Mouse (Mus musculus) midbrain, postnatal 0 days (tissue): ENCODE results near the gene Guca2a. TPM values are rescaled to one million over a fixed set of nuclear protein-coding genes. Genes with fewer than 3 reads are reported as not detected.

Source experiments
- ATAC-seq: fragments of 200-750 bp; cut with Nextera tagmentation; 2 replicates; pipeline ENCODE4 v1.8.0; 2017; ENCODE audit warnings: moderate number of reproducible peaks, mild to moderate bottlenecking, moderate TSS enrichment, moderate library complexity; ENCODE audit not compliant: low FRiP score
- DNase-seq: peaks from one replicate; pipeline ENCODE4 v3.0.0-alpha.2; 2015; ENCODE audit warnings: low spot score
- H3K27ac ChIP-seq: fragments of 300-500 bp; sonication (generic); 2 replicates; pipeline ENCODE4 v1.5.1; 2014; ENCODE audit warnings: low read depth, mild to moderate bottlenecking, low read length, mixed read lengths
- H3K27me3 ChIP-seq: fragments of 300-500 bp; sonication (generic); 2 replicates; pipeline ENCODE4 v1.6.1; 2014; ENCODE audit warnings: low read length, control low read depth, mixed read lengths; ENCODE audit not compliant: insufficient read depth
- H3K36me3 ChIP-seq: fragments of 300-500 bp; sonication (generic); 2 replicates; pipeline ENCODE4 v1.6.1; 2014; ENCODE audit warnings: low read length, control low read depth, mixed read lengths; ENCODE audit not compliant: insufficient read depth
- H3K4me1 ChIP-seq: fragments of 300-500 bp; sonication (generic); 2 replicates; pipeline ENCODE4 v1.6.1; 2014; ENCODE audit warnings: mild to moderate bottlenecking, control low read depth, antibody characterized with exemption, low read length, mixed read lengths; ENCODE audit not compliant: insufficient read depth
- H3K4me2 ChIP-seq: fragments of 300-500 bp; sonication (generic); 2 replicates; pipeline ENCODE4 v1.6.1; 2014; ENCODE audit warnings: low read depth, mild to moderate bottlenecking, low read length, mixed read lengths; ENCODE audit not compliant: poor library complexity, severe bottlenecking
- H3K4me3 ChIP-seq: fragments of 300-500 bp; sonication (generic); 2 replicates; pipeline ENCODE4 v1.5.1; 2014; ENCODE audit warnings: low read depth, mild to moderate bottlenecking, low read length, moderate library complexity
- H3K9ac ChIP-seq: fragments of 300-500 bp; sonication (generic); replicated peaks from 2 replicates; pipeline ENCODE4 v1.6.1; 2014; ENCODE audit warnings: mild to moderate bottlenecking, low read length, moderate library complexity, mixed read lengths; ENCODE audit not compliant: poor library complexity, severe bottlenecking
- H3K9me3 ChIP-seq: fragments of 300-500 bp; sonication (generic); 2 replicates; pipeline ENCODE4 v1.6.1; 2016; ENCODE audit warnings: low read length, control low read depth
- CTCF ChIP-seq: IDR thresholded peaks from 2 replicates; pipeline ENCODE4 v1.5.1; 2016; ENCODE audit warnings: antibody characterized with exemption, mild to moderate bottlenecking
- WGBS: fragments of 180-500 bp; shearing (Covaris S2); extraction: QIAGEN DNeasy Blood & Tissue Kit; methylation state at CpG from one replicate; pipeline ENCODE4 v1.1.7; 2014; 5-methylcytosine and 5-hydroxymethylcytosine counted together
- polyA plus RNA-seq: library from polyadenylated mRNA; unstranded; fragments of >200 nt; fragmentation: Nextera tagmentation; extraction: Ambion mirVana; gene quantifications from 2 replicates; pipeline ENCODE4 v1.2.1, GENCODE M21; 2015
- total RNA-seq: library from RNA; depleted of rRNA; stranded (reverse); fragments of >200 nt; gene quantifications from 2 replicates; pipeline ENCODE4 v1.2.3, GENCODE M21; 2014; rRNA removed

The Guca2a gene
- total and polyA plus RNA-seq, 2 experiments from 2014 or later: not detected

DNA sequence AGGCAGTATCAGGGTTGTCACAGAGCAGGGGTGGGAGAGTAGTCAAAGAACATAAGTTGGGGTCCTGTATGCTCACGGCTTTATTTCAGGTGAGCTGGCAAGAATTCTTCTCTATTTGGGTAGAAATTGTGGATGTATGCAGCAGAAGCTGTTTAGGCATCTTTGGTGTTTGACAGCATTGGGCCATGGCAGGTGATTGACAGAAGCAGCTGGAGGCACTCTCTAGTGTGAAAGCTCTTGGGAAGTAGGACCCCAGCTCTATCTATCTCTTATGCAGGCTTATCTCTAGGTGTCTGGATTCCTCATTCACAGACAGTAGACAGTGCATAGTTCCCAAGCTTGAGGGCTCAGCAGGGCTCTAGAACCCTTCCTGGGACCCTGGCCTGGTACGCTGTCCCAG is 48.2 kb downstream of the Guca2a start:
- Histone ChIP-seq H3K9me3 (no peaks in the 10 kb centered on the region), H3K27me3 (no peaks in the 10 kb centered on the region), H3K27ac (no peak overlapping the region), H3K9ac (no peak overlapping the region), H3K36me3 (no peaks in the 10 kb centered on the region), H3K4me3 (no peak overlapping the region), H3K4me2 (no peak overlapping the region), H3K4me1 (peaks cover 2% of the 10 kb centered on the region; the same call in 1 of the 2 replicates)
- no peak for ATAC-seq
- no peak for DNase-seq
- TF ChIP-seq CTCF: no peak
- 95% methylated on average over 2 of the region's 2 CpGs for whole genome bisulfite sequencing

Other genes with a start within 250 kb of the Guca2a start
- gene Ccdc30, start 222.2 kb upstream of the Guca2a start, total RNA-seq: 9.6 and 11.9 TPM in 2 replicates
- 24.1 and 24.2 TPM in 2 replicates for gene Ccdc30, start 222.2 kb upstream of the Guca2a start, polyA plus RNA-seq
- gene Ppcs, start 215.3 kb upstream of the Guca2a start, total RNA-seq: 14.7 and 19.2 TPM in 2 replicates
- 23.4 and 26.4 TPM in 2 replicates for gene Ppcs, start 215.3 kb upstream of the Guca2a start, polyA plus RNA-seq
- gene Zmynd12, start 214.9 kb upstream of the Guca2a start, total RNA-seq: 0.16 TPM in 1 of 2 replicates, not detected in the other
- 0.44 and 0.64 TPM in 2 replicates for gene Zmynd12, start 214.9 kb upstream of the Guca2a start, polyA plus RNA-seq
- 37.1 and 45.3 TPM in 2 replicates for gene Rimkla, start 145.1 kb upstream of the Guca2a start, total RNA-seq
- gene Rimkla, start 145.1 kb upstream of the Guca2a start, polyA plus RNA-seq: 25.3 and 25.8 TPM in 2 replicates
- gene Foxj3, start 100.7 kb upstream of the Guca2a start, total RNA-seq: 39.1 and 46.0 TPM in 2 replicates
- gene Foxj3, start 100.7 kb upstream of the Guca2a start, polyA plus RNA-seq: 21.3 and 26.4 TPM in 2 replicates
- gene Frg2f1, start 98.2 kb upstream of the Guca2a start, total RNA-seq: 19.0 and 27.4 TPM in 2 replicates
- gene Frg2f1, start 98.2 kb upstream of the Guca2a start, polyA plus RNA-seq: 15.9 and 16.1 TPM in 2 replicates
- gene Guca2b, start 21.2 kb downstream of the Guca2a start, total RNA-seq: not detected in 2 replicates
- not detected in 2 replicates for gene Guca2b, start 21.2 kb downstream of the Guca2a start, polyA plus RNA-seq
- gene Hivep3, start 96.1 kb downstream of the Guca2a start, total RNA-seq: 18.3 and 19.3 TPM in 2 replicates
- gene Hivep3, start 96.1 kb downstream of the Guca2a start, polyA plus RNA-seq: 14.3 and 16.5 TPM in 2 replicates